Mouse (Mus musculus) megakaryocyte, embryonic 14.5 days (primary cell): ENCODE results near the gene Sfxn1. TPM values are rescaled to one million over a fixed set of nuclear protein-coding genes. Genes with fewer than 3 reads are reported as not detected.

Experiments
- H3K27me3 ChIP-seq: replicated peaks from 2 replicates; pipeline ENCODE3; 2012; ENCODE audit warnings: inconsistent platforms
- H3K36me3 ChIP-seq: replicated peaks from 2 replicates; pipeline ENCODE3; 2012; ENCODE audit warnings: low read length, inconsistent platforms, mixed read lengths
- H3K4me1 ChIP-seq: 2 replicates; pipeline ENCODE4 v1.6.1; 2012; ENCODE audit warnings: inconsistent platforms
- H3K4me3 ChIP-seq: replicated peaks from 2 replicates; pipeline ENCODE3; 2012; ENCODE audit warnings: moderate library complexity, mild to moderate bottlenecking, inconsistent platforms
- H3K9me3 ChIP-seq: 2 replicates; pipeline ENCODE4 v1.6.1; 2012; ENCODE audit warnings: inconsistent platforms
- FLI1 ChIP-seq: IDR thresholded peaks from 2 replicates; pipeline ENCODE4 v1.6.1; 2012; ENCODE audit warnings: low read length, inconsistent platforms, mixed read lengths
- GATA1 ChIP-seq: IDR thresholded peaks from 3 replicates; pipeline ENCODE4 v1.6.1; 2012; ENCODE audit warnings: mixed read lengths, low read length, inconsistent platforms, borderline replicate concordance
- polyA plus RNA-seq: library from polyadenylated mRNA; stranded (reverse); fragments of >175 nt; gene quantifications from 2 replicates; pipeline ENCODE4 v1.2.3, GENCODE M21; 2012; ENCODE audit warnings: low replicate concordance; ENCODE audit not compliant: insufficient read depth

Gene Sfxn1
- polyA plus RNA-seq: 4.1 and 14.0 TPM in 2 replicates

DNA sequence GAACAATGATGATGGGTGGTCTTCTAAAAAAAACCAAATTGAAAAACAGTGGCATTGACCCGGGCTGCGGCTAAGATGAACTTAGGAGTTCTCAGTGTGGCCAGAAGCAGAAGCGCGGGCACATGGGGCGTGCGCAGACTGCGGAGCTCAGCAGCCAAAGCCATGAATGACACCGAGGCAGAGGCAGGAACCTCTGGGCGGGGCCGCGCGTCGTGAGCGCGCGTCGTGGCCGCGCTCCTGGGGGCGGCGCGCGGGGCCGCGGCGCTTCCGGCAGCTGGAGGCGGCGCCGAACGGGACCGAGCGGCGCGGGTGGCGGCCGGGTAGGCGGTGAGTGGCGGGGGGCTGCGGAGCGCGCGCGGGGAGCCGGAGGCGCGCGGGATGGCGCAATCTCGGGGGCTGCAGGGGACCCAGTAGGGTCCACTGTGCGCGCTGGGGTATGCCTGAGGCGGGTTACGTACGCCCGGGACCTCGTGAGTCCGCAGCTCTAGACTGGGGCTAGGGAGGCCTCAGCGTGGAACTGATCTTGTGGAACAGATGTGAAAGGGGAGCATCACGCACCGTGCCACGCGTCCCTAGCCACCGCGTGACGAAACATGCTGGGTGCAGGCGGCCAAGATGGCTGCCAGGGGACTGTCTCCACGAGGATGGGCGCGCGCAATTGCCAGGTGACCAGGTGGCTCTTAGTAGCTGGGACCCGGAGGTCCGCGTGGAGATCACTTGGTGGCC is at the start of gene Sfxn1:
Gene Sfxn1 (plus strand): TSS at position 264 of the 726 bp plus-strand sequence.
- Histone ChIP-seq H3K27me3 (peaks cover 4% of the 10 kb centered on the region), H3K9me3 (no peaks in the 10 kb centered on the region), H3K4me3 (peak within 1 kb of the TSS; percentile 91), H3K36me3 (peaks cover 27% of the 10 kb centered on the region), H3K4me1 (peaks cover 54% of the 10 kb centered on the region)
- TF ChIP-seq GATA1 (no peak), FLI1 (no peak)

- no peak for TF ChIP-seq FLI1
- TF ChIP-seq GATA1: no peak
- Histone ChIP-seq H3K9me3 (peaks cover 4% of the 10 kb centered on the region; the same call in 1 of the 2 replicates), H3K4me3 (no peak overlapping the region), H3K36me3 (no peaks in the 10 kb centered on the region), H3K27me3 (no peaks in the 10 kb centered on the region), H3K4me1 (peaks cover 3% of the 10 kb centered on the region)
Measured at GRCm38 (mm10) chr13:54023311-54023710, 48.4 kb upstream of the Sfxn1 start.

DNA sequence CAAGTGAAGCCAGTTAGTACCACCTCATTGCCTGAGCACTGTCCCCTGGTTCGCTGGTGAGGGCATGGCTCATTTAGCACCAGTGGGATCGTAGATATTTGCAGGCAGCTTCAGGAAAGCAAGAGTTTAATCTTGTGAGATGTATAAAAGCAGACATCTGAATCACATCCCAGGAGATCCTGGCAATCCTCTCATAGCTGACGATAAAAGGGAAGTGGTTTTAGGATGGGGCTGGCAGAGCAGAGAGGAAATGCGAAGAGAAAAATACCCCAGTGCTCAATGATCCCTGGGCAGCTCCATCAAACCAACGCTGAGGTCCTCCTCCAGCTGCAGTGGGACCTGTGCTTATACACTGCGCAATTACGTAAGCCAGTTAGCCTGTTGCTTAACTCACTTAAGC is 44.6 kb upstream of the Sfxn1 start:
- Histone ChIP-seq H3K4me1 (peaks cover 3% of the 10 kb centered on the region), H3K4me3 (no peak overlapping the region), H3K27me3 (peaks cover 2% of the 10 kb centered on the region), H3K36me3 (no peaks in the 10 kb centered on the region), H3K9me3 (peaks cover 4% of the 10 kb centered on the region; the same call in 1 of the 2 replicates)
- TF ChIP-seq FLI1 (no peak), GATA1 (no peak)

DNA sequence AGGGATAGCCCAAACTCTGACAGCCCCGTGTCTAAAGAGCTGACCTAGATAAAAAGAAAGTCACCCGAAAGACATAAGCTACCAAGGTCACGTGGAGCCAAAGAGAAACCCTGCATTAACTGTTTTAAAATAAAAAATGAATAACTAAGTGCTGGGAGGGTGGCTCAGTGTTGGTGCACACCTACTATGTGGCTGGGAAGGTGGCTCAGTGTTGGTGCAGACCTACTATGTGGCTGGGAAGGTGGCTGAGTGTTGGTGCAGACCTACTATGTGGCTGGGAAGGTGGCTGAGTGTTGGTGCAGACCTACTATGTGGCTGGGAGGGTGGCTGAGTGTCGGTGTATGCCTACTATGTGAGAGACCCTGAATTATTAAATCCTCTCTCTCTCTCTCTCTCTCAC is 38.0 kb upstream of the Sfxn1 start:
- no peaks in the 10 kb centered on the region for H3K36me3 ChIP-seq
- H3K27me3 ChIP-seq: peaks cover 2% of the 10 kb centered on the region
- TF ChIP-seq GATA1 (no peak), FLI1 (no peak)
- no peak overlapping the region for H3K4me3 ChIP-seq
- no peaks in the 10 kb centered on the region for H3K4me1 ChIP-seq
- peaks cover 6% of the 10 kb centered on the region for H3K9me3 ChIP-seq

DNA sequence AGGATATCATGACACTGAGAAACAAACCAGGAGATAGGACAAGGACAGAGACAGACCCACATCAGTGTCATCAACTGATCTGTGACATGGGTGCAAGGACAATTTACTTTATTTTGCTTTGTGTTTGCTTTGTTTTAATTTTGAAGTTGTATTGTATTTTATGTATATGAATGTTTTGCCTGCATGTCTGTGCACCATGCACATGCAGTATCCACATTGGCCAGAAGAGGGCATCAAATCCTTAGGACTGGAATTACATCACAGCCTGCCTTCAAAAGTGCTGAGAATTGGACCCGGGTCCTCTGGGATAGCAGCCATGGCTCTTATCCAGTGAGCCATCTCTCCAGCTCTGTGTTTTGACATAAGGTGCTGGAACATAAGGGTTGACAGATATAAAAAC is 36.1 kb upstream of the Sfxn1 start:
- TF ChIP-seq GATA1 (no peak), FLI1 (no peak)
- H3K36me3 ChIP-seq: no peaks in the 10 kb centered on the region
- peaks cover 8% of the 10 kb centered on the region for H3K9me3 ChIP-seq
- no peaks in the 10 kb centered on the region for H3K4me1 ChIP-seq
- no peak overlapping the region for H3K4me3 ChIP-seq
- H3K27me3 ChIP-seq: peaks cover 4% of the 10 kb centered on the region

DNA sequence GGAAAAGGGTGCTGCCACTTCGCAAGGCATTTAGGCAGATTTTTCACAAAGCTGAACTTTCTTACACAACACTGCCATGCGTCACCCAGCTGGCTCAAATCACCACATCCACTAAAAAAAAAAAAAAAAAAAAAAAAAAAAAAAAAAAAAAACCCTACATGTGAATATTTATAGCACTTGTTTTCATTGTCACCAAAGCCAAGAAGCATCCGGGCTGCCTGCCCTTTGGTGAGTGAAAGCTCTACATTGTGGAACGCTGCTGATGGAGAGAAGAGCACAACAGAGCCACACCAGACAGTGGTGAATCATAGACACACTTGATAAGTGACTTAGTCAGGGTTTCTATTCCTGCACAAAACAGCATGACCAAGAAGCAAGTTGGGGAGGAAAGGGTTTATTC is 33.7 kb upstream of the Sfxn1 start:
- TF ChIP-seq GATA1 (no peak), FLI1 (no peak)
- Histone ChIP-seq H3K4me3 (no peak overlapping the region), H3K4me1 (no peaks in the 10 kb centered on the region), H3K27me3 (peaks cover 4% of the 10 kb centered on the region), H3K36me3 (no peaks in the 10 kb centered on the region), H3K9me3 (peaks cover 8% of the 10 kb centered on the region)

GRCm38 (mm10) chr13:54040256-54040655 is 31.4 kb upstream of the Sfxn1 start:
- Histone ChIP-seq H3K4me1 (no peaks in the 10 kb centered on the region), H3K4me3 (no peak overlapping the region), H3K27me3 (peaks cover 8% of the 10 kb centered on the region), H3K9me3 (peaks cover 8% of the 10 kb centered on the region), H3K36me3 (no peaks in the 10 kb centered on the region)
- TF ChIP-seq GATA1 (no peak), FLI1 (no peak)

- Histone ChIP-seq H3K4me1 (no peaks in the 10 kb centered on the region), H3K9me3 (no peaks in the 10 kb centered on the region), H3K27me3 (peaks cover 21% of the 10 kb centered on the region), H3K4me3 (no peak overlapping the region), H3K36me3 (no peaks in the 10 kb centered on the region)
- no peak for TF ChIP-seq GATA1
- no peak for TF ChIP-seq FLI1
Measured at GRCm38 (mm10) chr13:54048679-54049352, 22.9 kb upstream of the Sfxn1 start.

GRCm38 (mm10) chr13:54051641-54052040 is 20.0 kb upstream of the Sfxn1 start:
- Histone ChIP-seq H3K4me3 (no peak overlapping the region), H3K4me1 (peaks cover 9% of the 10 kb centered on the region), H3K36me3 (no peaks in the 10 kb centered on the region), H3K9me3 (no peaks in the 10 kb centered on the region), H3K27me3 (peaks cover 47% of the 10 kb centered on the region)
- TF ChIP-seq FLI1 (no peak), GATA1 (no peak)

- H3K27me3 ChIP-seq: peaks cover 56% of the 10 kb centered on the region
- TF ChIP-seq GATA1 (no peak), FLI1 (no peak)
- peaks cover 9% of the 10 kb centered on the region for H3K4me1 ChIP-seq
- H3K36me3 ChIP-seq: no peaks in the 10 kb centered on the region
- H3K9me3 ChIP-seq: no peaks in the 10 kb centered on the region
- peak overlapping the region; percentile 50 for H3K4me3 ChIP-seq
Measured at GRCm38 (mm10) chr13:54054962-54055361, 16.7 kb upstream of the Sfxn1 start.
